Mouse (Mus musculus): Measurements from ENCODE around the gene Ptprd. TPM values are rescaled to one million over a fixed set of nuclear protein-coding genes. Genes with fewer than 3 reads are reported as not detected.
"Not testable (repeated sequence)": the region's sequence is repeated elsewhere in the genome, so short reads cannot be mapped to it uniquely, and the experiment has no call there.

Gene Ptprd
- polyA plus RNA-seq, 1 experiment from 2014 or later: 41.8 TPM

GRCm38 (mm10) chr4:76449466-76450350 is 1762.1 kb downstream of the Ptprd start:
- Histone ChIP-seq H3K4me1 (no peaks in the 10 kb centered on the region), H3K27me3 (no peaks in the 10 kb centered on the region), H3K36me3 (no peaks in the 10 kb centered on the region), H3K27ac (peak overlapping the region; percentile 97), H3K4me2 (replicated peaks) (peak overlapping the region; percentile 59), H3K4me3 (peak overlapping the region; percentile 84), H3K9ac (peak overlapping the region; percentile 95), H3K9me3 (no peaks in the 10 kb centered on the region)
- under 1% methylated on average over 85 of the region's 99 CpGs for WGBS
- peak; percentile 80 for ATAC-seq (ENCODE audit: insufficient number of reproducible peaks, insufficient read depth, low FRiP score, low TSS enrichment)

- Histone ChIP-seq H3K4me2 (replicated peaks) (peak overlapping the region; percentile 59), H3K36me3 (no peaks in the 10 kb centered on the region), H3K9ac (peak overlapping the region; percentile 95), H3K9me3 (no peaks in the 10 kb centered on the region), H3K4me3 (peak overlapping the region; percentile 84), H3K27me3 (no peaks in the 10 kb centered on the region), H3K27ac (peak overlapping the region; percentile 97), H3K4me1 (no peaks in the 10 kb centered on the region)
- ATAC-seq (ENCODE audit: insufficient number of reproducible peaks, insufficient read depth, low FRiP score, low TSS enrichment): no peak
- under 1% methylated on average over 24 of the region's 24 CpGs for WGBS
Measured at GRCm38 (mm10) chr4:76448678-76449465, 1762.9 kb downstream of the Ptprd start.

- H3K4me1 ChIP-seq: peaks cover 4% of the 10 kb centered on the region; the same call in 1 of the 2 replicates
- peak overlapping the region; percentile 59 for H3K4me2 ChIP-seq (replicated peaks)
- no peak overlapping the region for H3K27ac ChIP-seq
- H3K9ac ChIP-seq: no peak overlapping the region
- H3K27me3 ChIP-seq: no peaks in the 10 kb centered on the region
- ATAC-seq (ENCODE audit: insufficient number of reproducible peaks, insufficient read depth, low FRiP score, low TSS enrichment): no peak
- no peaks in the 10 kb centered on the region for H3K36me3 ChIP-seq
- no peak overlapping the region for H3K4me3 ChIP-seq
- no peaks in the 10 kb centered on the region for H3K9me3 ChIP-seq
Measured at GRCm38 (mm10) chr4:76447396-76447795, 1764.4 kb downstream of the Ptprd start.

- H3K4me3 ChIP-seq: no peak overlapping the region
- no peak overlapping the region for H3K4me2 ChIP-seq (replicated peaks)
- no peak overlapping the region for H3K27ac ChIP-seq
- no peak for ATAC-seq (ENCODE audit: insufficient number of reproducible peaks, insufficient read depth, low FRiP score, low TSS enrichment)
- peaks cover 9% of the 10 kb centered on the region for H3K4me1 ChIP-seq
- H3K9ac ChIP-seq: no peak overlapping the region
- no peaks in the 10 kb centered on the region for H3K27me3 ChIP-seq
- no peaks in the 10 kb centered on the region for H3K36me3 ChIP-seq
- H3K9me3 ChIP-seq: no peaks in the 10 kb centered on the region
- WGBS: 75% methylated on average over 4 of the region's 4 CpGs
Measured at GRCm38 (mm10) chr4:76444778-76445177, 1767.0 kb downstream of the Ptprd start.

- H3K27me3 ChIP-seq: no peaks in the 10 kb centered on the region
- no peak overlapping the region for H3K9ac ChIP-seq
- H3K9me3 ChIP-seq: no peaks in the 10 kb centered on the region
- no peak overlapping the region for H3K27ac ChIP-seq
- ATAC-seq (ENCODE audit: insufficient number of reproducible peaks, insufficient read depth, low FRiP score, low TSS enrichment): no peak
- H3K4me2 ChIP-seq (replicated peaks): no peak overlapping the region
- no peaks in the 10 kb centered on the region for H3K36me3 ChIP-seq
- H3K4me3 ChIP-seq: no peak overlapping the region
- 65% methylated on average over 4 of the region's 4 CpGs for WGBS
- H3K4me1 ChIP-seq: peaks cover 9% of the 10 kb centered on the region
Measured at GRCm38 (mm10) chr4:76443553-76443952, 1768.2 kb downstream of the Ptprd start.

- Histone ChIP-seq H3K4me3 (no peak overlapping the region), H3K27me3 (no peaks in the 10 kb centered on the region), H3K4me2 (replicated peaks) (no peak overlapping the region), H3K27ac (no peak overlapping the region), H3K36me3 (no peaks in the 10 kb centered on the region), H3K9me3 (no peaks in the 10 kb centered on the region), H3K9ac (no peak overlapping the region), H3K4me1 (peaks cover 20% of the 10 kb centered on the region)
- 28% methylated on average over 6 of the region's 6 CpGs for WGBS
- ATAC-seq (ENCODE audit: insufficient number of reproducible peaks, insufficient read depth, low FRiP score, low TSS enrichment): no peak
Measured at GRCm38 (mm10) chr4:76440791-76441364, 1770.9 kb downstream of the Ptprd start.

GRCm38 (mm10) chr4:76438496-76439079 is 1773.2 kb downstream of the Ptprd start:
- Histone ChIP-seq H3K4me2 (replicated peaks) (no peak overlapping the region), H3K27ac (no peak overlapping the region), H3K4me1 (peaks cover 21% of the 10 kb centered on the region), H3K9me3 (no peaks in the 10 kb centered on the region), H3K27me3 (no peaks in the 10 kb centered on the region), H3K9ac (no peak overlapping the region), H3K36me3 (no peaks in the 10 kb centered on the region), H3K4me3 (no peak overlapping the region)
- ATAC-seq (ENCODE audit: insufficient number of reproducible peaks, insufficient read depth, low FRiP score, low TSS enrichment): no peak
- 66% methylated on average over 6 of the region's 6 CpGs for WGBS

GRCm38 (mm10) chr4:76438068-76438467 is 1773.7 kb downstream of the Ptprd start:
- no peak overlapping the region for H3K27ac ChIP-seq
- ATAC-seq (ENCODE audit: insufficient number of reproducible peaks, insufficient read depth, low FRiP score, low TSS enrichment): no peak
- H3K36me3 ChIP-seq: no peaks in the 10 kb centered on the region
- WGBS: 89% methylated on average over 4 of the region's 4 CpGs
- no peak overlapping the region for H3K4me2 ChIP-seq (replicated peaks)
- H3K27me3 ChIP-seq: no peaks in the 10 kb centered on the region
- no peak overlapping the region for H3K9ac ChIP-seq
- no peaks in the 10 kb centered on the region for H3K9me3 ChIP-seq
- H3K4me1 ChIP-seq: peaks cover 18% of the 10 kb centered on the region
- H3K4me3 ChIP-seq: no peak overlapping the region

- Histone ChIP-seq H3K9me3 (no peaks in the 10 kb centered on the region), H3K4me1 (peaks cover 15% of the 10 kb centered on the region), H3K9ac (no peak overlapping the region), H3K36me3 (no peaks in the 10 kb centered on the region), H3K27ac (no peak overlapping the region), H3K4me3 (no peak overlapping the region), H3K27me3 (no peaks in the 10 kb centered on the region), H3K4me2 (replicated peaks) (no peak overlapping the region)
- 57% methylated on average over 5 of the region's 5 CpGs for WGBS
- ATAC-seq (ENCODE audit: insufficient number of reproducible peaks, insufficient read depth, low FRiP score, low TSS enrichment): no peak
Measured at GRCm38 (mm10) chr4:76435920-76436319, 1775.8 kb downstream of the Ptprd start.

GRCm38 (mm10) chr4:76429769-76430168 is 1782.0 kb downstream of the Ptprd start:
- H3K9me3 ChIP-seq: no peaks in the 10 kb centered on the region
- 46% methylated on average over 3 of the region's 3 CpGs for WGBS

GRCm38 (mm10) chr4:76427036-76427435 is 1784.7 kb downstream of the Ptprd start:
- not testable (repeated sequence) for H3K27ac ChIP-seq; H3K27me3 ChIP-seq; H3K9ac ChIP-seq; H3K4me2 ChIP-seq (replicated peaks); ATAC-seq (ENCODE audit: insufficient number of reproducible peaks, insufficient read depth, low FRiP score, low TSS enrichment); H3K4me1 ChIP-seq; H3K36me3 ChIP-seq; H3K9me3 ChIP-seq; H3K4me3 ChIP-seq
- 81% methylated on average over 3 of the region's 3 CpGs for WGBS

More at GRCm38 (mm10) chr4:76429769-76430168, 1782.0 kb downstream of the Ptprd start:
- Histone ChIP-seq H3K27me3 (no peaks in the 10 kb centered on the region), H3K4me1 (peaks cover 7% of the 10 kb centered on the region), H3K9ac (no peak overlapping the region), H3K27ac (no peak overlapping the region), H3K4me3 (no peak overlapping the region), H3K36me3 (no peaks in the 10 kb centered on the region), H3K4me2 (replicated peaks) (no peak overlapping the region)
- ATAC-seq (ENCODE audit: insufficient number of reproducible peaks, insufficient read depth, low FRiP score, low TSS enrichment): no peak
